Mouse (Mus musculus): ENCODE data around the gene Tsc1.
A peak's percentile ranks its signal among the peaks of the same experiment; 100 is the strongest.

The Tsc1 gene

DNA sequence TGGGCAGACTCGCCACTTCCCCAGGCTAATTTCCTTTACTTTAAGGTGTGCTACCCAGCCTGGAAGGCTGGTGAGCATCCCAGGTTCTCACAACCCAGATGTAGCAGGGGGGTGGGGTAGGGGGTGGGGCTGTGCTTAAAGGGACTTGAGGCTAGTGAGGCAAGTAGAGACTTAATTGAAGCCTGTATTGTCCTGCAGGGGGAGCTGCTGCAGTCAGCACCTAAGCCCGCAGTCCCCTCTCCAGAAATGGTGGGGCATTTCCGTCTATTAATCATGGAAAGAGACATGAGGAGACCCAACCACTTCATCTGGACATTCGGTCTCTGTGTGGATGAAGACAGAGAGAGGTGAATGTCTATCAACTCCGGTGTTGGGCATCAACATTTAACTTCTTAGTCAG lies 24.7 kb upstream of the Tsc1 start:
- peak in 1 of 2 experiments; percentile 43 for DNase-seq

GRCm38 (mm10) chr2:28616874-28617273 lies 24.2 kb upstream of the Tsc1 start:
- DNase-seq: no peak

- DNase-seq: no peak
Measured at GRCm38 (mm10) chr2:28617498-28618486, 23.2 kb upstream of the Tsc1 start.

DNA sequence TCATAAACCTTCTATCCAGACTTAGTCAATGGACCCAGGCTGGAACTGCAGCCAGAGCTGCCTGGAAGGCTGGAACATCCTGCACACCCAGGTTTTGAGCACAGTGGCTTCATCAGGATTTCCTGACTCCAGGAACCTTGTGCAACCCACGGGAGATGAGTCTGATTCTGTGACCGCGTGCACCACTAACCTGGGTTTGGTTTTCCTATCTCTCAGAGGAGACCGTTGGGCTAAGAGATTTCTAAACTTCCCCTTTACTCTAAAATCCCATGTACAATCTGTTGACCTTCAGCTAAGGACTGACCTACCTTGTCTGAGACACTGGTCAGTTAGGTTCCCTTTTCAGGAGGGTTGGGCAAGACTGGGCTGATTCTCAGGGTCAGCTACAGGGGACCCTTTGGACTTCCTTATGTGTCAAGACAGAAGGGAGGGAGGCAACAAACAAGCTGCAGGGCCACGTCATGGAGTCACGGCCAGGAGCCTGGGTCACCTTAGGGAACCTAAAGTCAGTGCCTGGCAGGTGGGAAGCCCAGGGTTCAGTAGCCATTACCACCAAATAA lies 22.2 kb upstream of the Tsc1 start:
- DNase-seq: no peak

GRCm38 (mm10) chr2:28619369-28619768 lies 21.7 kb upstream of the Tsc1 start:
- DNase-seq: no peak

DNA sequence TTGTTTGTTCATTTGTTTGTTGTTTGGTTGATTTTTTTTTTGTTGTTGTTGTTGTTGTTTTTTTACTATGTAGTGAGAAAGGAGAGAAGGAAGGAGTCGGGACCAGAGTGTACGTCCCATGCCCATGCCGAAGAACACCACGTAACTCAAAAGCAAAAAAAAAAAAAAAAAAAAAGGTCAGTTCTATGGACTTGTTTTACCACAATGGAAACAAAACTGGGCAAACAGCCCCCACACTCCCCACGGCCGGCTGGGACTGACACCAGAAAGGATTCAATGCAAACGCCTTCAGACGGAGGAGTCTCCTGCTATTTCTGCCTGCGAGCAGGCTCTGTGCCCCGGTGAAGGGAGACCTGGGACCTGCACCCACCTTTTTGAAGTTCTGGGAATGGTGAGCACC lies 20.5 kb upstream of the Tsc1 start:
- no peak for DNase-seq

- DNase-seq: no peak
Measured at GRCm38 (mm10) chr2:28621111-28621510, 19.9 kb upstream of the Tsc1 start.

DNA sequence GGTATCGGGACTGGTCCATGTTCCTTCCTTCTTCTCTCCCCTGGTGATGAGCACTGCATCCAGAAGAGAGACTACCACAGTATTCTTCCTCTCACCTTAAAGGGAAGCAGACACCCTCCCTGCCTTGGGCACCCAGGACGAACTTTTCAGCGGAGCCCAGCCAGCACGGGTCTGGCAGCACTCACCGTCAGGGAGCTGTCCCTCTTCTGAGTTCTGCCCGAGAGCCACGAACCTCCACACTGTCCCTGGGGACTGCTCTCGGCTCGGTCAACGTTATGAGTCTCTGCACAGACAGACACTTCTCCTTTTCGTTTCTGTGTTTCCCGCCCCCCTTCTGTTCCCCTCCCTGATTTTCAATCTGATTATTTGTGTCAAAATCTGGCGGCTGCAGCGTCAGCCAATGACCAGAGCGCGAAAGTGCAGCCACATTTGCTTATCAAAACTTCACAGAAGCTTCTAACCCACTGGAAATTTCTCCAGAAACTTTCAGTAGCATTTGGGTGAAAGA lies 19.3 kb upstream of the Tsc1 start, which contains the start of gene Gfi1b:
Gene Gfi1b, minus strand, starts transcription at position 319 of the 508 bp plus-strand sequence.
- DNase-seq: peak in 1 of 2 experiments; percentile 30

GRCm38 (mm10) chr2:28622521-28623124 lies 18.4 kb upstream of the Tsc1 start:
- peak; percentile 69 to 70 for DNase-seq

- no peak for DNase-seq
Measured at GRCm38 (mm10) chr2:28624870-28625269, 16.2 kb upstream of the Tsc1 start.

GRCm38 (mm10) chr2:28626038-28626437 lies 15.0 kb upstream of the Tsc1 start:
- DNase-seq: no peak

- peak in 1 of 2 experiments; percentile 39 for DNase-seq
Measured at GRCm38 (mm10) chr2:28628053-28628452, 13.0 kb upstream of the Tsc1 start.

DNA sequence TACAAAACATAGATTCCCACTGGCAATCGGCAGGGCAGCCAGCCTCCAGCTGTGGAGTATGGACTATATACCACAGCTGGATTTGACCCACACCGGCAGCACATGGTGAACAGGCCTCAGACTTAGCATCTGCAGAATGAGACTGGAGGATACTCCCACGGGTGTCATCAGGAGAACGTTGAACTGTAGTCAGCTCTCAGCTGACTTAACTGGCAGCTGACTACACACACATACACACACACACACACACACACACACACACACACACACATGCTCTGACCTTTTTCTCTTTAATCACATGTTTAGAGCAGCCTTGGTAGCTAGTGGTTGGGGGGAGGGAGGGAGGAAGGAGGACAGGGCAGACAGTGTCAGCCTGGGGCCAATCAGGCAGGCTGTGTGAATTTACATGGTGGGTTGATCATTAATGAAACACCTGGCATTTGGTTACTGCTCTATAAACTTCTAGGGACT lies 11.1 kb upstream of the Tsc1 start:
- DNase-seq: peak; percentile 57 to 74

GRCm38 (mm10) chr2:28632626-28633025 lies 8.4 kb upstream of the Tsc1 start:
- no peak for DNase-seq

GRCm38 (mm10) chr2:28633136-28633535 lies 7.9 kb upstream of the Tsc1 start:
- no peak for DNase-seq

GRCm38 (mm10) chr2:28635199-28635598 lies 5.8 kb upstream of the Tsc1 start:
- no peak for DNase-seq

GRCm38 (mm10) chr2:28637106-28637845 lies 3.8 kb upstream of the Tsc1 start:
- no peak for DNase-seq

GRCm38 (mm10) chr2:28638352-28638751 lies 2.7 kb upstream of the Tsc1 start:
- DNase-seq: no peak

DNA sequence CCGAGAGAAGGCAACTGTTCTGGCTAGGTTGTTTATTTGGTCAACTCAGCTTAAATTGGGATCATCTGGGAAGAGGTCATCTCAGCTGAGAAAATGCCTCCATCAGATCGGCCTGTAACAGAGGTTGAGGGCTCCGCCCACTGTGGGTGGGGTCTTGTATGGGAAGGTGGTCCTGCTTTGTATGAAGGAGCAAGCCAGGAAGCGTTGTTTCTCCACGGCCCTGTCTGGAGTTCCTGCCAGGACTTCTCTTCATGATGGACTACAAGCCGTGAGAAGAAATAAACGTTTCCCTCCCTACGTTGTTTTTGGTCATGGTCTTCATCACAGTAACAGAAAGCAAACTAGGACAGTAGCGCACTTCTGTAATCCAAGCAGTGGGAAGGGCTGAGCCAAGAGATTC lies 2.1 kb upstream of the Tsc1 start:
- DNase-seq: peak; percentile 68 to 76

- peak in 1 of 2 experiments; percentile 49 for DNase-seq
Measured at GRCm38 (mm10) chr2:28639794-28640193, 1.2 kb upstream of the Tsc1 start.

DNA sequence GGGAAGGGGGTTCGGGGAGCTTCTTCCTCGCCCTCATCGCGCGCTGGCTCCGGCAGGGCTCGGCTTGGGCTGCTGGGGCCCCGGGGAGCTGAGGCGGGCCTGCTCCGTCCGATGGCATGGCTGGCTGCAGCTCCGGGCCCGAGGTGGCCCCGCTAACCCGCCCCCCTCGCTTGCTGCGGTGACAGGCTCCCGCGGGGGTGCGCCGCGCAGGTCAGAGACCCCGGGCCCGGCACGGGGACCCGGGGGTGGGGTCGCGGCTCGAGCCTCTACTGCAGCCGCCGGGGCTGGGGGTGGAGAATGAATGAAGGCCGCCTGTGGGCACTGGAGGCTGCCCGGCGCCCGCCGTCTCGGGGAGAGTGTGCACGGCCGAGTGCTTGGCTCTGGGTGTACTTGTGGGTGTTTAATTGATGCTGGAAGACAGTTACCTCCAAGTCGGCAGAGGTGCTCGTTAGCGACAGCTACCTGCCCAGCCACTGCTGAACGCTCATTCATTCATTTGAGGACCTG lies 460 bp downstream of the Tsc1 start:
- DNase-seq: peak in 1 of 2 experiments; percentile 37

GRCm38 (mm10) chr2:28643081-28643480 lies 2.1 kb downstream of the Tsc1 start:
- DNase-seq: no peak
